Mouse (Mus musculus) megakaryocyte, embryonic 14.5 days (primary cell): ENCODE data around the gene Itgb7.

Experiments
- FLI1 ChIP-seq: IDR thresholded peaks from 2 replicates; pipeline ENCODE4 v1.6.1; 2012; ENCODE audit warnings: low read length, inconsistent platforms, mixed read lengths
- GATA1 ChIP-seq: IDR thresholded peaks from 3 replicates; pipeline ENCODE4 v1.6.1; 2012; ENCODE audit warnings: mixed read lengths, low read length, inconsistent platforms, borderline replicate concordance

DNA sequence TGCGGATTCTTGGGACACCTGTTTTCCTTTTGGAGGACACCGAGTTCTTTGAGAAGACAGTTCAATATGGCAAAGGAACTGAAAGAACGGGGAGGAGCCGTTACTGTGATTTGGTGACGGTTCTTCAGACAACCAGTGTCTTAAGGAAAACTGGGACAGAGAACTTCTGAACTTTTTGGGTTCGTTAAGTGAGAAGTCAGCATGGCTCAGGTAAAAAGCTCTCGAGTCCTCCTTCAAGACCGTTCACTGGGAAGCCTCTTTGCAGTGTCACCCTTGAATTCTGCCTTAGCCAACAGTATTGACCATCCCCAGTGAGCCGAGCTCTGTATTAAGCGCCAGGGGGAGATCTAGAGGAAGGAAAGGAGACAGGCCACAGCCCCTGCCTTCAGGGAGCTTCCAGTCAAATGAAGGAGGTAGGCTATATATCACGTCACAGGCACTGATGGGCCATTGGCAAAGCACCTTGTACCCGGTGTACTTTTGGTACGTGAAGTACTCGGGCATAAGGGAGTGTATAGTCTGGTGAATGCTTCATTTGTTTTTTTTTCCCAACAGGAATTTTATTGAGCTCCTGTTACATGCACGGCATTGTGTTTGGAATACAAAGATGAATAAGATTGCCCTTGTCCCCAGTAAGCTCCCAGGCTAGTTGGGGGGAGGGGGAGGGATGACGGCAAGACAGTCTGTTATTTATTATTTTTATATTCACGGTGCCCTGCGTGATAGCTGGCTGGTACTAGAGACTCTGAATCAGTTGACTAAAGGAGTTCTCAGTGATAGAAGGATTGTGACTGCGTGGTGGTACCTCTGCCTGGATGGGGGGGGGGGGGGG is 26.9 kb downstream of the Itgb7 start, which contains the start of gene Csad:
- TF ChIP-seq GATA1 (no peak), FLI1 (no peak)
